Mouse (Mus musculus): ENCODE data around the gene Tiam2.
A peak's percentile ranks its signal among the peaks of the same experiment; 100 is the strongest.
"Not testable (repeated sequence)": the region's sequence is repeated elsewhere in the genome, so short reads cannot be mapped to it uniquely, and the experiment has no call there.

The Tiam2 gene

GRCm38 (mm10) chr17:3344872-3345271 lies 18.5 kb downstream of the Tiam2 start:
- no peak for DNase-seq (ENCODE audit: low read depth)

GRCm38 (mm10) chr17:3345276-3345885 lies 19.0 kb downstream of the Tiam2 start:
- DNase-seq (ENCODE audit: low read depth), result no peak

- no peak for DNase-seq (ENCODE audit: low read depth)
Observed at GRCm38 (mm10) chr17:3347800-3348199, 21.4 kb downstream of the Tiam2 start.

GRCm38 (mm10) chr17:3349331-3349730 lies 23.0 kb downstream of the Tiam2 start:
- DNase-seq (ENCODE audit: low read depth), result no peak

- peak; percentile 96 for DNase-seq (ENCODE audit: low read depth)
Observed at GRCm38 (mm10) chr17:3349939-3350338, 23.6 kb downstream of the Tiam2 start.

- peak; percentile 59 for DNase-seq (ENCODE audit: low read depth)
Observed at GRCm38 (mm10) chr17:3350405-3350804, 24.0 kb downstream of the Tiam2 start.

GRCm38 (mm10) chr17:3351668-3352067 lies 25.3 kb downstream of the Tiam2 start:
- DNase-seq (ENCODE audit: low read depth), result no peak

GRCm38 (mm10) chr17:3353141-3353540 lies 26.8 kb downstream of the Tiam2 start:
- not testable (repeated sequence) for DNase-seq (ENCODE audit: low read depth)

- DNase-seq (ENCODE audit: low read depth), result no peak
Observed at GRCm38 (mm10) chr17:3354856-3355255, 28.5 kb downstream of the Tiam2 start.

- no peak for DNase-seq (ENCODE audit: low read depth)
Observed at GRCm38 (mm10) chr17:3356633-3357365, 30.4 kb downstream of the Tiam2 start.

- no peak for DNase-seq (ENCODE audit: low read depth)
Observed at GRCm38 (mm10) chr17:3360236-3360635, 33.9 kb downstream of the Tiam2 start.

- peak; percentile 92 for DNase-seq (ENCODE audit: low read depth)
Observed at GRCm38 (mm10) chr17:3361751-3362150, 35.4 kb downstream of the Tiam2 start.

GRCm38 (mm10) chr17:3363216-3363615 lies 36.8 kb downstream of the Tiam2 start:
- no peak for DNase-seq (ENCODE audit: low read depth)

- peak; percentile 57 for DNase-seq (ENCODE audit: low read depth)
Observed at GRCm38 (mm10) chr17:3366741-3367140, 40.4 kb downstream of the Tiam2 start.

- peak; percentile 50 for DNase-seq (ENCODE audit: low read depth)
Observed at GRCm38 (mm10) chr17:3368386-3368785, 42.0 kb downstream of the Tiam2 start.

GRCm38 (mm10) chr17:3369631-3370030 lies 43.3 kb downstream of the Tiam2 start:
- DNase-seq (ENCODE audit: low read depth), result no peak

- DNase-seq (ENCODE audit: low read depth), result peak; percentile 57
Observed at GRCm38 (mm10) chr17:3378606-3379005, 52.2 kb downstream of the Tiam2 start.

- DNase-seq (ENCODE audit: low read depth), result no peak
Observed at GRCm38 (mm10) chr17:3379753-3380588, 53.6 kb downstream of the Tiam2 start.

GRCm38 (mm10) chr17:3385391-3385790 lies 59.0 kb downstream of the Tiam2 start:
- peak; percentile 35 for DNase-seq (ENCODE audit: low read depth)

- no peak for DNase-seq (ENCODE audit: low read depth)
Observed at GRCm38 (mm10) chr17:3387819-3388218, 61.4 kb downstream of the Tiam2 start.

GRCm38 (mm10) chr17:3389741-3390140 lies 63.4 kb downstream of the Tiam2 start:
- no peak for DNase-seq (ENCODE audit: low read depth)

- no peak for DNase-seq (ENCODE audit: low read depth)
Observed at GRCm38 (mm10) chr17:3393981-3394380, 67.6 kb downstream of the Tiam2 start.

- DNase-seq (ENCODE audit: low read depth), result no peak
Observed at GRCm38 (mm10) chr17:3394985-3395384, 68.6 kb downstream of the Tiam2 start.

Measured in NIH3T3 (cell line).